Mouse (Mus musculus) spleen, adult 2 months (tissue): Measurements from ENCODE around the gene Tmem35b. TPM values are rescaled to one million over a fixed set of nuclear protein-coding genes. Genes with fewer than 3 reads are reported as not detected.
"Not testable (repeated sequence)": the region's sequence is repeated elsewhere in the genome, so short reads cannot be mapped to it uniquely, and the experiment has no call there.

Experiments
- DNase-seq, 2 experiments: peaks; one replicate each; pipeline versions ENCODE4 v3.0.0 to v3.0.0-alpha.2; 2012 to 2021; ENCODE audit warnings: low spot score in 2 of 2, low read depth in 1 of 2
- H3K27ac ChIP-seq: fragments of 200-500 bp; 2 replicates; pipeline ENCODE4 v1.5.1; 2012; ENCODE audit warnings: low read length, inconsistent platforms; ENCODE audit not compliant: insufficient read depth
- H3K27me3 ChIP-seq: fragments of 200-500 bp; 2 replicates; pipeline ENCODE4 v1.6.1; 2012; ENCODE audit warnings: mild to moderate bottlenecking, moderate library complexity, low read length, inconsistent platforms; ENCODE audit not compliant: control insufficient read depth, insufficient read depth
- H3K36me3 ChIP-seq: fragments of 200-500 bp; 2 replicates; pipeline ENCODE4 v1.6.1; 2012; ENCODE audit warnings: mild to moderate bottlenecking, low read length, inconsistent platforms; ENCODE audit not compliant: control insufficient read depth, insufficient read depth
- H3K4me1 ChIP-seq: fragments of 200-500 bp; 2 replicates; pipeline ENCODE4 v1.6.1; 2011; ENCODE audit warnings: inconsistent platforms; ENCODE audit not compliant: control insufficient read depth, insufficient read depth, insufficient read length
- H3K4me3 ChIP-seq: fragments of 200-500 bp; 2 replicates; pipeline ENCODE4 v1.5.1; 2011; ENCODE audit warnings: mild to moderate bottlenecking, inconsistent platforms; ENCODE audit not compliant: insufficient read depth, insufficient read length; ENCODE audit errors: extremely low read depth
- CTCF ChIP-seq: fragments of 200-500 bp; IDR thresholded peaks from 2 replicates; pipeline ENCODE4 v1.5.1; 2011; ENCODE audit warnings: mild to moderate bottlenecking, inconsistent platforms; ENCODE audit not compliant: insufficient read depth, insufficient read length, insufficient replicate concordance; ENCODE audit errors: extremely low read depth
- POLR2A ChIP-seq: fragments of 200-500 bp; IDR thresholded peaks from 2 replicates; pipeline ENCODE4 v1.6.1; 2011; ENCODE audit warnings: low read depth, low read length, inconsistent platforms
- WGBS: fragments of 180-500 bp; shearing (Covaris S2); methylation state at CpG from one replicate; pipeline ENCODE4 v1.1.7; 2018; 5-methylcytosine and 5-hydroxymethylcytosine counted together
- polyA plus RNA-seq: library from polyadenylated mRNA; depleted of rRNA; stranded (reverse); fragments of >200 nt; gene quantifications from 2 replicates; pipeline ENCODE4 v1.2.3, GENCODE M21; 2012

Gene Tmem35b
- polyA plus RNA-seq, 1 experiment = 9.2 TPM

GRCm38 (mm10) chr4:127095090-127095489 is 28.4 kb upstream of the Tmem35b start:
- Histone ChIP-seq H3K4me3 (no peak overlapping the region), H3K4me1 (no peaks in the 10 kb centered on the region), H3K36me3 (peaks cover 1% of the 10 kb centered on the region; the same call in 1 of the 2 replicates), H3K27ac (no peak overlapping the region), H3K27me3 (no peaks in the 10 kb centered on the region)
- no peak for DNase-seq
- 70% methylated on average over 4 of the region's 4 CpGs for WGBS
- no peak for TF ChIP-seq CTCF
- no peak for TF ChIP-seq POLR2A

GRCm38 (mm10) chr4:127099552-127099951 is 23.9 kb upstream of the Tmem35b start:
- not testable (repeated sequence) for H3K36me3 ChIP-seq, H3K4me1 ChIP-seq, H3K4me3 ChIP-seq, H3K27ac ChIP-seq, DNase-seq, H3K27me3 ChIP-seq
- WGBS = 95% methylated on average over 1 of the region's 2 CpGs

GRCm38 (mm10) chr4:127107566-127107965 is 15.9 kb upstream of the Tmem35b start:
- Histone ChIP-seq H3K27me3 (no peaks in the 10 kb centered on the region), H3K27ac (no peak overlapping the region), H3K4me1 (no peaks in the 10 kb centered on the region), H3K36me3 (peaks cover 7% of the 10 kb centered on the region), H3K4me3 (no peak overlapping the region)
- DNase-seq = no peak
- 90% methylated on average over 4 of the region's 4 CpGs for WGBS
- TF ChIP-seq CTCF (no peak), POLR2A (no peak)

- 84% methylated on average over 4 of the region's 4 CpGs for WGBS
Measured at GRCm38 (mm10) chr4:127110570-127110969, 12.9 kb upstream of the Tmem35b start.

GRCm38 (mm10) chr4:127124331-127124730 is 840 bp downstream of the Tmem35b start:
- no peak for TF ChIP-seq POLR2A
- TF ChIP-seq CTCF = no peak
- no peaks in the 10 kb centered on the region for H3K27me3 ChIP-seq
- 83% methylated on average over 1 of the region's 1 CpGs for WGBS
- H3K4me3 ChIP-seq = no peak overlapping the region
- peaks cover under 1% of the 10 kb centered on the region; the same call in 1 of the 2 replicates for H3K36me3 ChIP-seq
- peaks cover 6% of the 10 kb centered on the region; the same call in 1 of the 2 replicates for H3K4me1 ChIP-seq
- no peak for DNase-seq
- H3K27ac ChIP-seq = no peak overlapping the region

More at GRCm38 (mm10) chr4:127110570-127110969, 12.9 kb upstream of the Tmem35b start:
- no peak for DNase-seq
- TF ChIP-seq POLR2A = no peak
- no peak for TF ChIP-seq CTCF
- Histone ChIP-seq H3K4me3 (no peak overlapping the region), H3K36me3 (peaks cover 7% of the 10 kb centered on the region), H3K27me3 (no peaks in the 10 kb centered on the region), H3K4me1 (no peaks in the 10 kb centered on the region), H3K27ac (no peak overlapping the region)

GRCm38 (mm10) chr4:127125834-127126463 is 2.5 kb downstream of the Tmem35b start:
- H3K4me3 ChIP-seq = peak overlapping the region; percentile 81
- H3K27me3 ChIP-seq = no peaks in the 10 kb centered on the region
- peak; percentile 73 to 87 for DNase-seq
- H3K27ac ChIP-seq = peak overlapping the region; percentile 39; the same call in 1 of the 2 replicates
- H3K36me3 ChIP-seq = peaks cover 1% of the 10 kb centered on the region; the same call in 1 of the 2 replicates
- TF ChIP-seq CTCF = no peak
- TF ChIP-seq POLR2A = peak; percentile 66
- H3K4me1 ChIP-seq = peaks cover 6% of the 10 kb centered on the region; the same call in 1 of the 2 replicates
- WGBS = under 1% methylated on average over 35 of the region's 35 CpGs

GRCm38 (mm10) chr4:127134687-127135086 is 11.2 kb downstream of the Tmem35b start:
- TF ChIP-seq CTCF (no peak), POLR2A (no peak)
- Histone ChIP-seq H3K36me3 (no peaks in the 10 kb centered on the region), H3K4me1 (no peaks in the 10 kb centered on the region), H3K27ac (no peak overlapping the region), H3K27me3 (no peaks in the 10 kb centered on the region; the same call in 1 of the 2 replicates), H3K4me3 (no peak overlapping the region)
- no peak for DNase-seq
- 57% methylated on average over 1 of the region's 1 CpGs for WGBS
